Mouse (Mus musculus): ENCODE data around the gene Tspear. TPM values are rescaled to one million over a fixed set of nuclear protein-coding genes. Genes with fewer than 3 reads are reported as not detected.
"Not testable (repeated sequence)": the region's sequence is repeated elsewhere in the genome, so short reads cannot be mapped to it uniquely, and the experiment has no call there.

Tspear gene
- polyA plus RNA-seq, 1 experiment from 2014 or later = 0.59 TPM

DNA sequence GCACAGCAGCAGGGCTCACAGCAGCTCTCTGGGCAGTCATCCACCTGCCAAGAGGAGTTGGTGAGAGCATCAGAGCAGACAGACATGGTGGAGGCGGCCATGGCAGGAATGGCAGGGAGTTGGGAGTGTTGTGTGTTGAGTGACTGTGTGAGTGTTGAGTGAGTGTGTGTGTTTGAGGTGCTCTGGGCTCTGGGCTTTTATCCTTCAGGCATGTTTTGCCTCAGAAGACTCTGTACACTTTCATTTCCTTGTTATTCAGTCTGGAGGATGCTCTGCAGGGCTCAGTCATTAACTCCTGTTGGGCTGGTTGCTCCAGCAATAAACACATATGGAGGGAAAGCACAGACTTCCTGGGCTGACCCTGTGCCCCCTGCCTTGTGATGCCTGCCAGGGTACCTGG is 84.9 kb downstream of the Tspear start, which contains the start of gene Gm3238:
Gm3238 (minus strand) TSS at position 101 of the 400 bp plus-strand sequence.
- not testable (repeated sequence) for H3K9me3 ChIP-seq (replicated peaks); H3K4me1 ChIP-seq; H3K27ac ChIP-seq; H3K36me3 ChIP-seq; H3K4me3 ChIP-seq; DNase-seq (ENCODE audit: low spot score); H3K27me3 ChIP-seq (ENCODE audit: low read depth, poor library complexity, severe bottlenecking)
- WGBS = 67% methylated on average over 1 of the region's 1 CpGs

DNA sequence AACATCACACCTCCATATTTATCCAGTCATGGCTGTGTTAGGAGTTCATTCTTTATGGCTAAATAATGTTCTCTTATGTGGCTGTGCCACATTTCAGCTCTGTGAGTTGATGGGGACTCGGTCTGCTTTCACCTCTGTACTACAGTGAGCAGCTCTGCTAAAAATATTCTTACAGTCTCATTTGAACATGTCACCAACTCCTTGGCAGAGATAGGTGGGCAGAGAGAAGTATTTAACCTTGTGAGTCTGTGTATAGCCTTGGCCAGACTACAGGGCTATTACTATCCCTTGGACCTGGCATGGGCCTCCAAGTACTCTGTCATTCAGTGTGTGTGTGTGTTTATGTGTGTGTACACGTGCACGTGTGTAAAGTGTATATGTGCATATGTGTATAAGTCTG is 85.8 kb downstream of the Tspear start:
- not testable (repeated sequence) for H3K27ac ChIP-seq; H3K36me3 ChIP-seq; DNase-seq (ENCODE audit: low spot score); H3K4me3 ChIP-seq; H3K27me3 ChIP-seq (ENCODE audit: low read depth, poor library complexity, severe bottlenecking); H3K9me3 ChIP-seq (replicated peaks); H3K4me1 ChIP-seq
- WGBS = 94% methylated on average over 3 of the region's 3 CpGs

DNA sequence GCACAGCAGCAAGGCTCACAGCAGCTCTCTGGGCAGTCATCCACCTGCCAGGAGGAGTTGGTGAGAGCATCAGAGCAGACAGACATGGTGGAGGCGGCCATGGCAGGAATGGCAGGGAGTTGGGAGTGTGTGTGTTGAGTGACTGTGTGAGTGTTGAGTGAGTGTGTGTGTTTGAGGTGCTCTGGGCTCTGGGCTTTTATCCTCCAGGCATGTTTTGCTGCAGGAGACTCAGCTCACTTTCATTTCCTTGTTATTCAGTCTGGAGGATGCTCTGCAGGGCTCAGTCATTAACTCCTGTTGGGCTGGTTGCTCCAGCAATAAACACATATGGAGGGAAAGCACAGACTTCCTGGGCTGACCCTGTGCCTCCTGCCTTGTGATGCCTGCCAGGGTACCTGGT is 90.5 kb downstream of the Tspear start, which contains the start of gene Gm7138:
Gm7138 (minus strand) TSS at position 101 of the 400 bp plus-strand sequence.
- H3K27me3 ChIP-seq (ENCODE audit: low read depth, poor library complexity, severe bottlenecking); H3K4me3 ChIP-seq; H3K36me3 ChIP-seq; H3K27ac ChIP-seq; H3K4me1 ChIP-seq; H3K9me3 ChIP-seq (replicated peaks); DNase-seq (ENCODE audit: low spot score): not testable (repeated sequence)
- WGBS = 48% methylated on average over 1 of the region's 1 CpGs

DNA sequence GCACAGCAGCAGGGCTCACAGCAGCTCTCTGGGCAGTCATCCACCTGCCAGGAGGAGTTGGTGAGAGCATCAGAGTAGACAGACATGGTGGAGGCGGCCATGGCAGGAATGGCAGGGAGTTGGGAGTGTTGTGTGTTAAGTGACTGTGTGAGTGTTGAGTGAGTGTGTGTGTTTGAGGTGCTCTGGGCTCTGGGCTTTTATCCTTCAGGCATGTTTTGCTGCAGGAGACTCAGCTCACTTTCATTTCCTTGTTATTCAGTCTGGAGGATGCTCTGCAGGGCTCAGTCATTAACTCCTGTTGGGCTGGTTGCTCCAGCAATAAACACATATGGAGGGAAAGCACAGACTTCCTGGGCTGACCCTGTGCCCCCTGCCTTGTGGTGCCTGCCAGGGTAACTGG is 96.1 kb downstream of the Tspear start, which contains the start of gene Gm3250:
Gm3250 (minus strand) TSS at position 101 of the 400 bp plus-strand sequence.
- H3K4me3 ChIP-seq; H3K36me3 ChIP-seq; DNase-seq (ENCODE audit: low spot score); H3K27me3 ChIP-seq (ENCODE audit: low read depth, poor library complexity, severe bottlenecking); H3K27ac ChIP-seq; H3K4me1 ChIP-seq; H3K9me3 ChIP-seq (replicated peaks): not testable (repeated sequence)
- WGBS = no CpG with 5 or more reads among the region's 1 CpGs

DNA sequence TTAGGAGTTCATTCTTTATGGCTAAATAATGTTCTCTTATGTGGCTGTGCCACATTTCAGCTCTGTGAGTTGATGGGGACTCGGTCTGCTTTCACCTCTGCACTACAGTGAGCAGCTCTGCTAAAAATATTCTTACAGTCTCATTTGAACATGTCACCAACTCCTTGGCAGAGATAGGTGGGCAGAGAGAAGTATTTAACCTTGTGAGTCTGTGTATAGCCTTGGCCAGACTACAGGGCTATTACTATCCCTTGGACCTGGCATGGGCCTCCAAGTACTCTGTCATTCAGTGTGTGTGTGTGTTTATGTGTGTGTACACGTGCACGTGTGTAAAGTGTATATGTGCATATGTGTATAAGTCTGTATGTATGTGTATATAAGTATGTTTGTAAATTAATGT is 97.0 kb downstream of the Tspear start:
- H3K27ac ChIP-seq; H3K4me1 ChIP-seq; DNase-seq (ENCODE audit: low spot score); H3K36me3 ChIP-seq; H3K27me3 ChIP-seq (ENCODE audit: low read depth, poor library complexity, severe bottlenecking); H3K9me3 ChIP-seq (replicated peaks); H3K4me3 ChIP-seq: not testable (repeated sequence)
- WGBS = 97% methylated on average over 3 of the region's 3 CpGs

DNA sequence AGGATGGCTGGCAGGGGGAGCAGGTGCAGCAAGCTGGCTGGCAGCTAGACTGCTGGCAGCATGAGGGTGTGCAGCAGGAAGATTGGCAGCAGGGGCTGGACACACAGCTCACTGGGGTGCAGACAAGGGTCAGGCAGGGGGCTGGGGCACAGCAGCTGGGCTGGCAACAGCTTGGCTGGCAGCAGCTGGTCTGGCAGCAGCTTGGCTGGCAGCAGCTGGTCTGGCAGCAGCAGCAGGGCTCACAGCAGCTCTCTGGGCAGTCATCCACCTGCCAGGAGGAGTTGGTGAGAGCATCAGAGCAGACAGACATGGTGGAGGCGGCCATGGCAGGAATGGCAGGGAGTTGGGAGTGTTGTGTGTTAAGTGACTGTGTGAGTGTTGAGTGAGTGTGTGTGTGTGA is 101.5 kb downstream of the Tspear start, which contains the start of gene Gm7137:
Gm7137 (minus strand) TSS at position 325 of the 400 bp plus-strand sequence.
- 83% methylated on average over 1 of the region's 1 CpGs for WGBS
- H3K9me3 ChIP-seq (replicated peaks); H3K4me1 ChIP-seq; H3K36me3 ChIP-seq; DNase-seq (ENCODE audit: low spot score); H3K27me3 ChIP-seq (ENCODE audit: low read depth, poor library complexity, severe bottlenecking); H3K4me3 ChIP-seq; H3K27ac ChIP-seq: not testable (repeated sequence)

DNA sequence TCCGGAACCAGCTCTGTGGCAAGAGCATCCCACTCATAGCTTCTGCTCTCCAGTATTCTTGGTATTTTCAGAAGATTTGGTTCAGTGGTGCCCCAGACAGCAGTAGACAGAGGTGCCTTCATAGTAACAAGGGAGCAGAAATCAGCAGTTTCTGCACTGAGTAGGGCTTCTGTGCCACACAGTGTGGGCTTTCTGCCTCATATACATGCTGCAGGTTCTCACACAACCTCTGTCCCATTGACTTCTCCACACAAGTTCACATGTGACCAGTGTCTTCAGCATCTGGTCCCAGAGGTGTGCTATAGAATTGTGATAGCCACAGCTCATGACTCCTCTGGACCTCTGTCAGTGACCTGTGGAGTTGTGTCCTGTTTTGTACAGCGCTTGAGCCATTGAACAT is 102.3 kb downstream of the Tspear start:
- 77% methylated on average over 2 of the region's 2 CpGs for WGBS
- Histone ChIP-seq H3K4me3 (no peak overlapping the region), H3K36me3 (no peaks in the 10 kb centered on the region), H3K27me3 (ENCODE audit: low read depth, poor library complexity, severe bottlenecking) (no peaks in the 10 kb centered on the region), H3K9me3 (replicated peaks) (no peaks in the 10 kb centered on the region), H3K27ac (no peak overlapping the region), H3K4me1 (no peaks in the 10 kb centered on the region)
- no peak for DNase-seq (ENCODE audit: low spot score)

DNA sequence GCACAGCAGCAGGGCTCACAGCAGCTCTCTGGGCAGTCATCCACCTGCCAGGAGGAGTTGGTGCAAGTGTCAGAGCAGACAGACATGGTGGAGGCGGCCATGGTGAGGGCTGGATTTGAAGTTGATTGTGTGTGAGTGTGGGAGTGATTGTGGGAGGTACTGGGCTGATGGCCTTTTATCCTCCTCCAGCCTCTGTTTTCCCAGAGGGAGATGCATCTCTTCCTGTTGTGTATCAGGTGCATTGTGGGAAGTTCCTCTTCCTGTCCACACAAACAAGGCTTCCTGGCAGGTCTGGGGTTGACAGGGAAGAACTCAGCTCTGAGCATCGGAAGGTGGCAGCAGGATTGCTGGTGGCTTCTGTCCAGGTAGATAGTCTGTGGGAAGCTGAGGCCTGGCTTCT is 108.6 kb downstream of the Tspear start, which contains the start of gene Gm9639:
Gm9639 (minus strand) TSS at position 101 of the 400 bp plus-strand sequence.
- DNase-seq (ENCODE audit: low spot score) = no peak
- no peaks in the 10 kb centered on the region for H3K9me3 ChIP-seq (replicated peaks)
- no peaks in the 10 kb centered on the region for H3K36me3 ChIP-seq
- no peaks in the 10 kb centered on the region for H3K27me3 ChIP-seq (ENCODE audit: low read depth, poor library complexity, severe bottlenecking)
- H3K27ac ChIP-seq = no peak within 1 kb of the TSS
- WGBS = 58% methylated on average over 2 of the region's 2 CpGs
- H3K4me3 ChIP-seq = no peak within 1 kb of the TSS
- H3K4me1 ChIP-seq = peaks cover 26% of the 10 kb centered on the region

DNA sequence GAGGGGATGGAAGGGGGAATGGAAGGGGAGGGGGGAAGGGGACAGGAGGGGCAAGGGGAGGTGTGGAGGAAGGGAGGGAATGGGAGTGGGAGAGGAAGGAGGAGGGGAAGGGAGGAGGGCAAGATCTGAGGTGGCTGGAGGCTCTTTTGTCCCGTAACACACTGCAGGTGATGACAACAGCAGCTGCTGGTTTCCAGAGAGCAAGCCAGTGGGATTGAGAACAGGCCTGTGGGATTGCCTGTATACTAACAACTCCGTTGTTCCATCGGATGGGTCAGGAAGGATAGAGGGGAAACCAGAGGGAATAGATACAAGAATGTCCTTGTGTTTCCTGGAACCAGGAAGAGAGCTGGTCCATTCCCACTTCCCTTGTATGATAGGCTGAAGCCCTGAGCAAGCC is 111.3 kb downstream of the Tspear start:
- H3K27me3 ChIP-seq (ENCODE audit: low read depth, poor library complexity, severe bottlenecking) = no peaks in the 10 kb centered on the region
- no peak overlapping the region for H3K4me3 ChIP-seq
- no peaks in the 10 kb centered on the region for H3K36me3 ChIP-seq
- H3K4me1 ChIP-seq = peaks cover 26% of the 10 kb centered on the region
- DNase-seq (ENCODE audit: low spot score) = no peak
- no peak overlapping the region for H3K27ac ChIP-seq
- no peaks in the 10 kb centered on the region for H3K9me3 ChIP-seq (replicated peaks)
- WGBS = 13% methylated on average over 3 of the region's 3 CpGs

DNA sequence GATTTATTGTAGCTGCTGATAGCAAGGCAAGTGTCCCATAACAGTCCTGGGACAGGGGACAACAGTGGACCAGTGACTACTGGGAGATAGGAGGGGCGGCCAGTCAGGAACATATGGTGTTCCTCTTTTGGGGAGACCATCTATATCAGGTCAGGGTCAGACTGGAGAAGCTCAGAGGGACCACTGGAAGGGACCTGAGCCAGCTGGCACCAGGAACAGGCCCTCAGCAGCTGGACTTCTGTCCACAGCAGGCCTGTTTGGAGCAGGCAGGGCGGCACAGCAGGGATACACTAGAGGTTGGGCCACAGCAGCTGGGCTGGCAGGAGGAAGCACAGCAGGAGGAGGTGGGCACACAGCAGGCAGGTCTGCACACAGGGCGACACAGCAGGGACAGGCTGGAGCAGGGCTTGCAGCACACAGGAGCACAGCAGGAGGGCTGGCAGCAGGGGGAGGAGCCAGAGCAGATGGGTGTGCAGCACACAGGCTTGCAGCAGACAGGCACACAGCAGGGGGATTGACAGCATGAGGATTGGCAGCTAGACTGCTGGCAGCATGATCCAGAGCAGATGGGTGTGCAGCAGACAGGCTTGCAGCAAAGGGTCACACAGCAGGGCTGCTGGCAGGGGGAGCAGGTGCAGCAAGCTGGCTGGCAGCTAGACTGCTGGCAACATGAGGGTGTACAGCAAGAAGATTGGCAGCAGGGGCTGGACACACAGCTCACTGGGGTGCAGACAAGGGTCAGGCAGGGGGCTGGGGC is 112.0 kb downstream of the Tspear start:
- H3K4me3 ChIP-seq; DNase-seq (ENCODE audit: low spot score); H3K27me3 ChIP-seq (ENCODE audit: low read depth, poor library complexity, severe bottlenecking); H3K27ac ChIP-seq; H3K36me3 ChIP-seq; H3K9me3 ChIP-seq (replicated peaks): not testable (repeated sequence)
- WGBS = 32% methylated on average over 3 of the region's 3 CpGs
- peaks cover 26% of the 10 kb centered on the region for H3K4me1 ChIP-seq

DNA sequence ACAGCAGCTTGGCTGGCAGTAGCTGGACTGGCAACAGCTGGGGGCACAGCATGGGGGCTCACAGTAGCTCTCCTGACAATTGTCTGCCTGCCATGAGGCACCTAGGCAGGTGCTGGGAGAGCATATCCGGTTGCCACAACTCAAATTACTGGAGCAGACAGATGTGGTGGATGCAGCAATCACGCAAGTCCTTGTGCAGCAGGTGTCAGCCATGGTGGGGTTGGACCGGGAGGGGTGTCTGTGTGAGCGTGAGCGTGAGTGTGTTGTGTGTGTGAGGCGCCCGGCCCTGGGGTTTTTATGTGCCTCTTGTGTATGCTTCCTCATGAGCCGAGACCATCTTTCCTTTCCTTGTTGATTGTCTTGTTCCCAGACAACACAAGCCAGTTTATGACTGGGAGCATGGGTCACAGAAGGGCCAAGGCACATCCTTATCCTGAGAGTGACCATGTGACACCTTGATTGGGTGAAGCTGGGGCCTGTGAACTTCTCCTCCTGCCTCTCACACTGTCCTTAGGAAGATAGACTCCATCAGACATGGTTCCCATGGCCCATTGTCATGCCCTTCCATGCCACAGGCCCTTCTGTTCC is 112.6 kb downstream of the Tspear start, which contains the start of gene Gm19668:
Gm19668 (minus strand) TSS at position 213 of the 588 bp plus-strand sequence.
- Histone ChIP-seq H3K36me3 (no peaks in the 10 kb centered on the region), H3K27ac (no peak within 1 kb of the TSS), H3K9me3 (replicated peaks) (no peaks in the 10 kb centered on the region), H3K4me1 (peaks cover 25% of the 10 kb centered on the region), H3K27me3 (ENCODE audit: low read depth, poor library complexity, severe bottlenecking) (no peaks in the 10 kb centered on the region), H3K4me3 (no peak within 1 kb of the TSS)
- DNase-seq (ENCODE audit: low spot score) = no peak
- WGBS = 58% methylated on average over 8 of the region's 8 CpGs

DNA sequence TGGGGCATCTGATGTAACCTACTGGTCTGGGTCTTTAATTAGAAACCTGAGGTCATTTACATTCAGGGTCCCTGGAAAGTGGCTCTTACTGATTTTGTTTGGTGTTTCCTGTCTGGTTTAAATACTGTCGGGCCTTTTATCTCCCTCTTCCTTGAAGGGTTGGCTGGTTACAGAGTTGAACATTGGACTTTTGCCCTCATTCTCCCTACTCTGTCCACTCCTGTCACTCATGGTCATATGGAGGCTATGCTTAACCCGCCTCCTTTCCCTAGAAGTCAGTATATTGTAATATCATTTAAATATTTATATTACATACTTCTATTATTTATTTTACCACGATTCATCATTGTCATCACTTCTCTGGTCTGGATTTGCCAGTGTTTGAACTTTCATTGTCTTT is 117.7 kb downstream of the Tspear start:
- H3K36me3 ChIP-seq = no peaks in the 10 kb centered on the region
- H3K27me3 ChIP-seq (ENCODE audit: low read depth, poor library complexity, severe bottlenecking) = no peaks in the 10 kb centered on the region
- no peak overlapping the region for H3K4me3 ChIP-seq
- WGBS = 87% methylated on average over 3 of the region's 3 CpGs
- H3K4me1 ChIP-seq = peaks cover 2% of the 10 kb centered on the region; the same call in 1 of the 2 replicates
- H3K27ac ChIP-seq = no peak overlapping the region
- no peak for DNase-seq (ENCODE audit: low spot score)
- no peaks in the 10 kb centered on the region; the same call in 1 of the 2 replicates for H3K9me3 ChIP-seq (replicated peaks)

DNA sequence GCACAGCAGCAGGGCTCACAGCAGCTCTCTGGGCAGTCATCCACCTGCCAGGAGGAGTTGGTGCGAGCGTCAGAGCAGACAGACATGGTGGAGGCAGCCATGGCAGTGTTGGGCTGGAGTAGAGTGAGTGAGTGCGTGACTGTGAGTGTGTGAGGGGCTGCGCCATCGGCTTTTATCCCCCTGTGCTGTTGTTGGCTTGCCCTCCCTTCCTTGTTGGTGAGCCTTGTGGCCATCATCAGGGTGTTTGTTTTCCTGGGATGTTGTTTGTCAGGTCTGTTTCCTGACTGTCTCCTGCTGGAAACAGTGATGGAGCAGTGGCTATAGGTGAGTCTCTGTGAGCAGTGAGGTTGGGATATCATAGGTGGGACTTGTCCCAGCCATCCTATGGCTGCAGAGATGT is 125.4 kb downstream of the Tspear start, which contains the start of gene Gm9507:
Gm9507 (minus strand) TSS at position 101 of the 400 bp plus-strand sequence.
- Histone ChIP-seq H3K36me3 (no peaks in the 10 kb centered on the region), H3K9me3 (replicated peaks) (no peaks in the 10 kb centered on the region; the same call in 1 of the 2 replicates), H3K4me3 (no peak within 1 kb of the TSS), H3K27ac (no peak within 1 kb of the TSS), H3K4me1 (peaks cover 4% of the 10 kb centered on the region; the same call in 1 of the 2 replicates), H3K27me3 (ENCODE audit: low read depth, poor library complexity, severe bottlenecking) (no peaks in the 10 kb centered on the region)
- DNase-seq (ENCODE audit: low spot score) = no peak
- 74% methylated on average over 5 of the region's 5 CpGs for WGBS

Measured in limb, embryonic 10.5 days (tissue).